ENCODE assay signal across 8 mouse cellular contexts in genomic region chr7:67758506-67758857, GRCm38 (mm10). TPM values are rescaled to one million over a fixed set of nuclear protein-coding genes. Genes with fewer than 3 reads are reported as not detected.
DNase-seq lines count a peak whose midpoint lies in the region; ATAC-seq and TF ChIP-seq lines count a peak whose summit lies in the region.

No protein-coding gene starts in this region.

- 2% methylated on average over 19 of the region's 19 CpGs for WGBS in heart, embryonic 16.5 days
- 0% methylated on average over 17 of the region's 19 CpGs for WGBS in lung, postnatal 0 days

- peak overlapping the region; percentile 76 for H3K9ac ChIP-seq in heart, embryonic 16.5 days (ENCODE audit: low read length)
- peak overlapping the region; percentile 39 for H3K9ac ChIP-seq in lung, postnatal 0 days (replicated peaks; ENCODE audit: low read depth)

- peaks cover 13% of the 10 kb centered on the region for H3K27me3 ChIP-seq in heart, embryonic 16.5 days (ENCODE audit: control insufficient read depth, insufficient read depth, low read length)
- H3K27me3 ChIP-seq in lung, postnatal 0 days (replicated peaks; ENCODE audit: insufficient read depth, low read length) = no peaks in the 10 kb centered on the region

- H3K9me3 ChIP-seq in heart, embryonic 16.5 days (replicated peaks; ENCODE audit: control insufficient read depth, low read length) = no peaks in the 10 kb centered on the region
- no peaks in the 10 kb centered on the region for H3K9me3 ChIP-seq in lung, postnatal 0 days (ENCODE audit: low read length)

- TF ChIP-seq CTCF in lung, postnatal 0 days (IDR thresholded peaks at IDR 0.05) = no peak

- H3K27ac ChIP-seq in brown adipose tissue, adult 24 weeks (replicated peaks; ENCODE audit: low read depth, low read length) = no peak overlapping the region
- no peak overlapping the region for H3K27ac ChIP-seq in heart, embryonic 16.5 days (ENCODE audit: low read length)
- peak overlapping the region; percentile 64 for H3K27ac ChIP-seq in lung, postnatal 0 days (ENCODE audit: low read length)

- peak overlapping the region; percentile 71 for H3K4me3 ChIP-seq in brown adipose tissue, adult 24 weeks (ENCODE audit: insufficient read depth, low read depth, low read length)
- peak overlapping the region; percentile 75 for H3K4me3 ChIP-seq in heart, embryonic 16.5 days (ENCODE audit: low read length)
- peak overlapping the region; percentile 49 for H3K4me3 ChIP-seq in lung, postnatal 0 days (ENCODE audit: low read depth, low read length)

- DNase-seq in heart, adult 11 months = peak; percentile 97
- DNase-seq in heart, adult 8-10 months (ENCODE audit: low spot score) = no peak
- DNase-seq in lung, postnatal 0 days (ENCODE audit: low spot score) = peak; percentile 23
- no peak for DNase-seq in right cerebral cortex, postnatal 36 days (ENCODE audit: low spot score in 2 of 2)
- no peak for DNase-seq in right cerebral cortex, postnatal 4 days

- peak; percentile 4; the same call in 1 of the 2 replicates for ATAC-seq in heart, embryonic 16.5 days (replicated peaks; ENCODE audit: extremely low read depth, insufficient read depth, low FRiP score)
- no peak for ATAC-seq in lung, postnatal 0 days
- ATAC-seq in activated CD4-positive, CD25-positive, alpha-beta regulatory T cell, adult 4 months = no peak

- 0 out of 2 replicates have a peak, but pooled peaks cover 2% of the 10 kb centered on the region for H3K4me1 ChIP-seq in brown adipose tissue, adult 24 weeks (ENCODE audit: control insufficient read depth, insufficient read depth, insufficient read length, low read length)
- peaks cover 9% of the 10 kb centered on the region for H3K4me1 ChIP-seq in heart, embryonic 16.5 days (ENCODE audit: control insufficient read depth, insufficient read depth, low read length)
- no peaks in the 10 kb centered on the region for H3K4me1 ChIP-seq in lung, postnatal 0 days (ENCODE audit: insufficient read depth, low read depth, low read length)

- H3K36me3 ChIP-seq in heart, embryonic 16.5 days (ENCODE audit: control insufficient read depth, insufficient read depth) = no peaks in the 10 kb centered on the region
- no peaks in the 10 kb centered on the region for H3K36me3 ChIP-seq in lung, postnatal 0 days (ENCODE audit: insufficient read depth, low read length)

- peak overlapping the region; percentile 100 for H3K4me2 ChIP-seq in heart, embryonic 16.5 days (ENCODE audit: low read depth, low read length)
- H3K4me2 ChIP-seq in lung, postnatal 0 days (replicated peaks; ENCODE audit: low read depth, low read length) = peak overlapping the region; percentile 99

- TF ChIP-seq EP300 in lung, postnatal 0 days (IDR thresholded peaks at IDR 0.05) = no peak

RNA-seq across cellular contexts. Expression of gene Synm, which starts 1.1 kb away (rescaled TPM):
- total RNA-seq in heart, adult 8-10 months (2022) = 10 to 100 TPM in 1 of 4 experiments, 1 to 10 TPM in 3; 9.0 to 12.2 (median 9.9) TPM
- polyA plus RNA-seq in brown adipose tissue, adult 24 weeks (2012; ENCODE audit: insufficient read depth, insufficient read length, missing spikeins) = 5.0 and 8.7 TPM in 2 replicates
- polyA plus RNA-seq in heart, embryonic 16.5 days (2015; fragmentation: Nextera tagmentation; extraction: Ambion mirVana) = 3.3 and 3.8 TPM in 2 replicates
- 6.5 and 8.1 TPM in 2 replicates for polyA plus RNA-seq in lung, postnatal 0 days (2015; fragmentation: Nextera tagmentation; extraction: Ambion mirVana)
- not detected for polyA plus RNA-seq in activated CD4-positive, CD25-positive, alpha-beta regulatory T cell, adult 4 months (2017; shearing (Covaris generic))

Comparison
In these comparisons a context has a peak if more than half of its experiments do, and no peak if none do; other contexts are left out.
1. DNase-seq: peak in heart, adult 11 months (single experiment) and lung, postnatal 0 days (single experiment); none in heart, adult 8-10 months (single experiment), right cerebral cortex, postnatal 36 days (0 of 2) and right cerebral cortex, postnatal 4 days (single experiment).
2. Peak in every context shown above with its lines, with median percentiles within 50 percentile points of each other: H3K4me3 ChIP-seq.